Mouse (Mus musculus) c-Kit-positive CD71-positive TER-119-negative erythroid progenitor cells, embryonic 14.5 days (primary cell): ENCODE measurements at regions not wholly inside any gene's neighbourhood (a gene's known extent, or its start where the extent isn't known, plus 50 kb on each side); places are given as distances from the start of the nearest gene placed in this dataset.
"Not testable (repeated sequence)": the region's sequence is repeated elsewhere in the genome, so short reads cannot be mapped to it uniquely, and the experiment has no call there.

Experiments used
- DNase-seq: peaks from one replicate; pipeline ENCODE4 v3.0.0-alpha.2; 2013; ENCODE audit warnings: low read depth

- DNase-seq: no peak
These were observed 264.9 kb upstream of the Pum3 start for GRCm38 (mm10) chr19:27694478-27694877.

GRCm38 (mm10) chr19:27693706-27694105, 264.1 kb upstream of the Pum3 start:
- DNase-seq: no peak

GRCm38 (mm10) chr19:27692944-27693343, 263.3 kb upstream of the Pum3 start:
- DNase-seq: no peak

GRCm38 (mm10) chr19:27683426-27683825, 253.8 kb upstream of the Pum3 start:
- no peak for DNase-seq

GRCm38 (mm10) chr19:27679427-27679826, 249.8 kb upstream of the Pum3 start:
- no peak for DNase-seq

GRCm38 (mm10) chr19:27672679-27673190, 243.1 kb upstream of the Pum3 start:
- DNase-seq: no peak

GRCm38 (mm10) chr19:27663296-27663695, 233.7 kb upstream of the Pum3 start:
- DNase-seq: no peak

GRCm38 (mm10) chr19:27641001-27641400, 211.4 kb upstream of the Pum3 start:
- DNase-seq: no peak

- DNase-seq: no peak
These were observed 203.5 kb upstream of the Pum3 start for GRCm38 (mm10) chr19:27633105-27633504.

- DNase-seq: no peak
These were observed 198.0 kb upstream of the Pum3 start for GRCm38 (mm10) chr19:27627626-27628025.

- no peak for DNase-seq
These were observed 187.9 kb upstream of the Pum3 start for GRCm38 (mm10) chr19:27617522-27617921.

GRCm38 (mm10) chr19:27606933-27607332, 177.3 kb upstream of the Pum3 start:
- no peak for DNase-seq

- no peak for DNase-seq
These were observed 173.7 kb upstream of the Pum3 start for GRCm38 (mm10) chr19:27603296-27603695.

GRCm38 (mm10) chr19:27601551-27601950, 171.9 kb upstream of the Pum3 start:
- no peak for DNase-seq

GRCm38 (mm10) chr19:27600386-27600785, 170.8 kb upstream of the Pum3 start:
- DNase-seq: not testable (repeated sequence)

- DNase-seq: no peak
These were observed 170.1 kb upstream of the Pum3 start for GRCm38 (mm10) chr19:27599639-27600308.

- no peak for DNase-seq
These were observed 168.7 kb upstream of the Pum3 start for GRCm38 (mm10) chr19:27598350-27598749.

GRCm38 (mm10) chr19:27585566-27585965, 155.9 kb upstream of the Pum3 start:
- no peak for DNase-seq

- peak; percentile 23 for DNase-seq
These were observed 152.5 kb upstream of the Pum3 start for GRCm38 (mm10) chr19:27582111-27582500.

- no peak for DNase-seq
These were observed 151.9 kb upstream of the Pum3 start for GRCm38 (mm10) chr19:27581362-27582110.

- DNase-seq: no peak
These were observed 146.9 kb upstream of the Pum3 start for GRCm38 (mm10) chr19:27576478-27576877.

- no peak for DNase-seq
These were observed 137.3 kb upstream of the Pum3 start for GRCm38 (mm10) chr19:27566929-27567328.

- DNase-seq: no peak
These were observed 136.4 kb upstream of the Pum3 start for GRCm38 (mm10) chr19:27566060-27566459.
